Mouse (Mus musculus) urinary bladder, postnatal 36 days (tissue): ENCODE measurements around the gene Ccdc65.

Experiments
- DNase-seq, 2 experiments: peaks; one replicate each; pipeline ENCODE4 v3.0.0; 2022; ENCODE audit warnings: low spot score in 2 of 2, mixed read lengths in 1 of 2

The Ccdc65 gene

DNA sequence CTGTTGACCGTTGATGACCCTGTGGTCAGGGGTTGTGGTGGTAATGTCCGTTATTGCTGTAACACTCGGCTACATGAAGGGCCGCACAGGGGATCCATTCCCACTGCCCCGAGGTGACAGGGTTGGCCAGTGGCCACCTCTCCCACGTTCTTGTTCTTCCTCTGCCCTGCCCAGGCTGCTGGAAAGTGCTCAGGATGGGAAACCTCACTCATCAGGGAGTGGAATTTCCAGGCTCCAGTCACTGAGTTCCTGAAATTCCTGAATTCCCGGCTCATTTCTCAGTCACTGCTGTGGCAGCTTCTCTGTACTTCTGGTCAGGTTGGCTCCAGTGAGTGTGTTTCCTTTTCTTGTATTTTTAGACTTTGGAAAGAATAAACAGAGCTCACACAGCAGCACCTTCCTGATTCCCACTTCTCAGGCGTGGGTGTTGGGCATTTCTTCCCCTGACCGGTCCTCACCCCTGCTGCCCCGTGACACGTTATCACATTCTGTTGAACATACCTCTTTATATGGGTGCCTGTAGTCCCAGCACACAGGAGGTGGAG is 15.8 kb upstream of the Ccdc65 start:
- no peak for DNase-seq

GRCm38 (mm10) chr15:98695726-98696125 is 12.3 kb upstream of the Ccdc65 start:
- DNase-seq: peak in 1 of 2 experiments; percentile 28

DNA sequence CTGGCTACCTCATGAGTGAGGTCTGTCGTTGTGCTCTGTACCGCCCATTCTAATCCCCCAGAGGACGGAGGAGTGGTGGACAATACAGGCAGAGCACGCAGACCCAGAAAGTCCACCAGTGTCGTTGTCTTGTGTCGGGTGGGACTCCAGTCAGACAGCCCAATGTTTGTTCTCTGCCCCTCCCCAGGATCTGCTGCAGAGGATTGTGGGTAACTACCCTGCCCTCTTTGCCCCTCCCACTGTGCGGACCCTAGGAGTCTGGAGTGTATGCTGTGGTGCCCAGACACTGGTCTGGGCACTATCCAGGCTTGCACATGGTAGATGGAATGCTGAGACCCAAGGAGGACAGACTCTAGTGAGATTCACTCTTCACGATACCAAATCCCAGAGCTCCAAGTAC is 11.8 kb upstream of the Ccdc65 start:
- DNase-seq: no peak

DNA sequence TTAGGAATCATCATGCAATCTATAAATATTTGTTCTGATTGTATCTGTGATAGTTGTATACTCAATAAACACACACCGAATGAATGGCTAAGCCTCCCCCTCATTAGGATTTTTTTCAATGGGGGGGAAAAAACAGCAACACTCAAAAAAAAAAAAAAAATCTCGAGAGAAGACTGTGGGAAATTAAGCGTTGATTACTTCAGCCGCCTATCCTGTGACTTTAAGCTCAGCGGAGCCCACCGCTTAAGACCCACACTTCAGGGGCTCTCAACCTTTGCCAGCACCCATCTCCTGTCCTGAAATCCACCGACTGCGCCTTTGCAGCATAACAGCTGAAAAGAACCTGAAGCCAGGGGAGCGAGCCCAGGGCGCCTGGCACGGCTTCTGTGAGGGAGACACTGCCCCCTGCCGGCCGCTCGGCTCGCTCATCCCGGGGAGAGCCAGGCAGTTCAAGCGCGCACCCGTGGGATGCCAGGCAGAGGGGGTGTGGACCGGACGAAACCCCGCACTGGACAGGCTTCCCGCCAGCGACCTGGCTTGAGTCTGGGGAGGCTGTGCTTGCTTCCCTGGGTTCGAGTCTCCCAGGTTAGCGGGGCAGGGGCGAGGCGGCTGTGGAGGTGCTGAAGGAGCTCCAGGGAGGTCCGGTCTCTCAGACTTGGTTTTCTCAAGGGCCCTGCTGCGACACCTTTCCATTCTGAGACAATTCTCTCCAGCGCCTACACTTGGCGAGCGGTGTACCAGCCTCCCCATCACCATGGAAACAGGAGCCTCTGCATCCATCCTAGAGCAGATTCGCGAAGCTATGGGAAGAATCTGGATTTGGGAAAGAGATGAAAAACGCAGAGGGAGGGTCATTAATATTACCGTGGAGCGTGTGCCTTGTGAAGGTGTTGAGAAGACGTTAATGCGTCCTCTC is 8.6 kb upstream of the Ccdc65 start:
- DNase-seq: peak; percentile 73 to 86

DNA sequence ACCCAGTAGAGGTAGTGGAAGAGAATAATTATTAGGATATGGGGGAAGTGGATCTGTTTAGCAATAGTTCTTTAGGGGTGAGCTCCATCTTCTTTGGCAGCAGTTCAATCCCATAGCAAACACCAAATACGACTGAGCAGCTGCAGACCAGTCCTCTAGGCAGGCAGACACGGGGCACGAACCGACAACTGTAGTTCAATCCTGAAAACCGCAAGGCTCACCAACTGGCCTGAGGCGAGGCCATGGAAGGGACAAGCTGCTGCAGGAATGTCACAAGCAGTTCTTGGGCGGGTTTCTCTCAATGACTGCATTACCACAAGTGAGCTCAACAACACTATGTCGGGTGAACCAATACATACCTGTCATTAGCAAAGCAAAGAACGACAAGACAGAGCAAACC is 3.7 kb upstream of the Ccdc65 start:
- no peak for DNase-seq

GRCm38 (mm10) chr15:98710442-98710841 is 2.4 kb downstream of the Ccdc65 start:
- peak; percentile 27 to 60 for DNase-seq

DNA sequence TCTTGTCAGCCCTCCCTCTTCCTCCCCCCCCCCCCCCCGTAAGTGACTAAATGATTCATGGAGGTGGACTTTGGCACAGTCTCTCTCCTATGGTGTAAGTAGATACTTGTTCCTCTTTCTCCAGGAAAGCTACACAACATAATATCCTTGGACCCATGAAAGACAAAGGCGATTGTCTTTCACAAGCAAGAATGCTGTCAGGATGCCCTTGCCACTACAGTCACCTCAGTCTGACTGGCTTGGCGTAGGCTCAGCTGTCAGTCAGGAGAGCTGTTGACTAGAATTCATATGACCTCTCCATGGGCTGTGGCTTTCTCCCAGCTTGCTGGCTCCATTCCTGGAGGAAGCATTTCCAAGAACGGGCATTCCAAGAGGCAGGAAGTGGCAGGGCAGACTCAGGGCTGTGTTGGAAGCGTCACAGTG is 6.2 kb downstream of the Ccdc65 start:
- DNase-seq: no peak

DNA sequence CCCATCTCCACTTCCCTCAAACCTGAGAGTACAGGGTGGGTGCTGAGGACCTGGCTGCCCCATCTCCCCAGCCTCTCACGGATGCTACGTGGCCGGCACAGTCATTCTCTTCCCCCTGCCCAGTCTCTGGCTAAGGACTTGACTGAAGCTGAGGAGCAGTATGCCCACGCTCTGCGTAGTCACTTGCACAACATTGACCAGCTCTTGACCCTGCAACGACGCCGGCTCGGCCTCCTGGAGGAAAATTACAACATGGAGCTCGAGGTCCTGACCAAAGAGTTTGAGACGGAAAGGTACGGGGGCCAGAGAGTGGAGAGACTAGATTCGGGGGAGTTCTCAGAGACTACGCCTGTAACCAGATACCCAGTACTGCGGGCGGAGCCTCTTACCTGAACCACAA is 9.3 kb downstream of the Ccdc65 start:
- DNase-seq: no peak

- no peak for DNase-seq
These were observed 14.2 kb downstream of the Ccdc65 start for GRCm38 (mm10) chr15:98722191-98722590.

DNA sequence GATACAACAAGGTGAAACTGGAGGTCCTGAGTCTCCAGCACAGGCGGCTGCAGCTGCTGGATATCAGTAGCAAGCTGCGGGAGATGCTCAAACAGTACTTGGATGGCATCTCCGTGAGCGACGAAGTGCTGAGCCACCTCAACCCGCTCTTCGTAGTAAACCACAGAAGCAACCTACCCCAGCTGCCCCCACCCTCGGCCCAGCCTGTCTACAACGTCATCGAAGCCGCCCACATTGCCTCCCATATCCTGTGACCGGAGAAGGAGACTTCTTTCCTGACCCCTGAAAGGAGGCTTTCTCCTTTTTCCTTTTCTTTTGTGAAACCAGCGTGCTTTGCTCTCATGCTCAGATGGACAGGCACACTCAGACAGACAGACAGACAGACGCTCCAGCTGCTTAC is 14.8 kb downstream of the Ccdc65 start:
- DNase-seq: no peak

DNA sequence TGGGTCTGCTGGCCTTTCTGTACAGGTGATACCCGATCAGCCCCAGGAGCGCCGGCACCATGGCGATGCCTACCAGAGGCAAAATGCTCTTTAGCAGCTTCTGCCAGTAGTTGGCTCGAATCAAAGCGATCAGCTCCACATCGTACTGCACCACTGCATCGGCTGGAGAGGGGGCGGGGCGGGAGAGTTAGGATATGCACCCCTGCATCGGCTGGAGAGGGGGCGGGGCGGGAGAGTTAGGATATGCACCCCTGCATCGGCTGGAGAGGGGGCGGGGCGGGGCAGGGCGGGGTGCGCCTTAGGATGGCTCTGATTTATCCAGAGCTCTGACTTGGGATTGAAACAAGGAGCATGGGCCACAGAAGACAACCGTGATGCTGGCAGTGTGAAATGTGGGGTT is 16.4 kb downstream of the Ccdc65 start:
- DNase-seq: no peak

GRCm38 (mm10) chr15:98726079-98726478 is 18.1 kb downstream of the Ccdc65 start:
- DNase-seq: no peak

GRCm38 (mm10) chr15:98726746-98727145 is 18.7 kb downstream of the Ccdc65 start:
- no peak for DNase-seq

DNA sequence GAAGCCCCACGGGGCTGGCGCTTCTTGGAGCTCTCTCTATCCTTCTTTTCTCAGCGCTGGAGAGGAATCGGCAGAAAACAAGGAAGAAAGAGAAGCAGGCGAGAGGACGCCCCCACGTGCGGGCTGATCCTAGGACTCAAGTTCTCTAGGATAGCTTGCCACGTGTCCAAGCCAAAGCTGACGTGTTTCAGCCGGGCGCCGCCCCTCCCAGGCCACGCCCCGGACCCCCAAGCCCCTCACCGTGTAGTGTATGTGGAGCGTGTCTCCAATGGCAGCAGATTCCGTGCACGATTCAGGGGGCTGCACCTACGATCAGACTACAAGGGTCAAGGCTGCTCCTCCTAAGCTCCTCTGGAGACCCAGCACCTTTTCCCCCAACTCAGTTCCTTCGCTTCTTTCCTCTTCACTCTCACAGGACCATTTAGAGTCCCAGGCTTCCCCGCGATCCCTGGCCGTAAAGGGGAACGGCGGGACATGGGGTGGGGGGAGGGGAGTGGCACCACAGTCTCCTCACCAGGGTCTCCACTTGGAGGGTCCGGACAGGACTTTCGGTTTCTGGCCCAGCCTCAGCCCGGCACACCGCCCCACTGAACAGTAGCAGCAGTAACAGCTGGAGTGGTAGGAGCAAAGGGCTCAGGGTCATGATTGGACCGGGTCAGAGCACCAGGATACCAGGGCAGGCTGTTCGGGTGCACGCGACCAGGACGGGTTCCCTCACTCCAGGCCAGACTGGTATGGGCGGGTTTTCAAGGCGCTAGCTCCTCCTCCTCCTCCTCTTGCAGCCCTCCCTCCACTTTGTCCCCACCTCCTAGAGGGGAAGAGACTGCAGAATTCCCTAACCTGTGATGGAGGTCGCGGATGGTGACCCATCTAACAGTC is 19.7 kb downstream of the Ccdc65 start, which contains the start of gene Fkbp11:
Gene Fkbp11 (minus strand): TSS at position 756 of the 879 bp plus-strand sequence.
- peak; percentile 25 to 59 for DNase-seq

DNA sequence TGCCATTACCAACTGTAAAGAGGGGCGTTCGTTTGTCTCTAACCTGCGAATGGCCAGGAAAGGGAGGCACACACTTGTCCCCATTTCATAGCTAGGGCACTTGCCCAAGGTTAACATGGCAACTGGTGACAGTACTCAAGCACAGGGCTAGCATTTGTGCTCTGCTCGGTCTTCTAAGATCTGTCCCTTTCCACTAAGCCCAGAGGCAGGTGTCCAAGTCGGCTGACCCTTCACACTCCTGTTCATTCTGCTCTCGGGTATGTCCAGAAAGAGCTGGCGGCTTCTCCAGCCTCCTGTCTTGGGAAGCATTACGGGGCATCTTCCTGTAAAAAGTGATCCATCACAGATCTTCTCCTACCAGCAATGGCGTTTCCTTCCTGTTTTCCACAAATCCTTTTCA is 20.4 kb downstream of the Ccdc65 start:
- DNase-seq: no peak

GRCm38 (mm10) chr15:98729791-98730545 is 22.0 kb downstream of the Ccdc65 start:
- DNase-seq: no peak

GRCm38 (mm10) chr15:98730790-98731189 is 22.8 kb downstream of the Ccdc65 start:
- no peak for DNase-seq

- no peak for DNase-seq
These were observed 24.1 kb downstream of the Ccdc65 start for GRCm38 (mm10) chr15:98732006-98732531.

GRCm38 (mm10) chr15:98733370-98733769 is 25.4 kb downstream of the Ccdc65 start:
- no peak for DNase-seq

GRCm38 (mm10) chr15:98733976-98734566 is 26.1 kb downstream of the Ccdc65 start:
- no peak for DNase-seq

- no peak for DNase-seq
These were observed 28.5 kb downstream of the Ccdc65 start for GRCm38 (mm10) chr15:98736521-98736920.
